Mouse (Mus musculus) cerebellum, adult 11-12 months (tissue): ENCODE results near the gene Tulp2.
"Not testable (repeated sequence)": the region's sequence is repeated elsewhere in the genome, so short reads cannot be mapped to it uniquely, and the experiment has no call there.

Experiments used
- DNase-seq: peaks from one replicate; pipeline ENCODE4 v3.0.0; 2022

Tulp2 gene

DNA sequence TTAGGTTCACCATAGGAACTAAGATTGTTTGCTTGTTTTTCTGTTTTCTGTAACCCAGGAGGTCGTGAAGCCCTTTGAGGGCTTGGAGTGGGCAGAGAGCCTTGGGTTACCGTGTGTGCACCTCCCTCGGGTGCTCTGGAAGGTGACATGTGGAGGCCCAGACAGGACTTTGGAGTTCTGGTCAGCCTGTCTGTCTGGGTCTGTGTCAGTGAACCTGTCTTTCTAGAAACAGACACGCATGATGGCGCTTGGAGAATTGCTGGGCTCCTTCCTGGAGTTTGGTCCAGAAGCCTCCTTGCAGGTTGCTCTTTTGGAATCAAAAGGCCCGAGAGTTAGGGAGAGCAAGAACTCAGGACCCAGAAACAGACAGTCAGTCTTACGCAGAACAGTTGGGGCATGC lies 21.3 kb upstream of the Tulp2 start:
- DNase-seq, result peak; percentile 43

DNA sequence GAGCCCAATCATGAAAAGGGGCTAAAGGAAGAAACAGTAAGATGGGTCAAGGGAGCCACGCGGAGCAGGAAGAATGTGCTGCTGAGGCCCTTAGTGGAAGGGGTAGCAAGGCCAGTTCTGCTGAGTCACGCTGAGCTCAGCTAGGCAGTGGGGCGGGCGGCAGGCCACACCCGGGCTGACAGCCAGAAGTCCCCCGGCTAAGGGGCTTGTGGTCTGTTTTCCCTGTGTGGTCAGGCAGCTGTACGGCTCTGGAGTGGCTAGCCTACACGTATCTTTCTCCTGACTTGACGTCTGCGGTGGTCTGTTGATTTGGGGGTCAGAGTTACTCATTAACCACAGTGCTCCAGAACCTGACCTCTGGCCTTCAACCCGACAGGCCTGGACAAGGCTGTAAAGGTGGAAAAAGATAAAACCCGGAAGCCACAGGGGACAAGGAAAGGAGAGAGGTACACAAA lies 20.8 kb upstream of the Tulp2 start:
- DNase-seq, result peak; percentile 61

- no peak for DNase-seq
Measured at GRCm38 (mm10) chr7:45461326-45461725, 20.4 kb upstream of the Tulp2 start.

DNA sequence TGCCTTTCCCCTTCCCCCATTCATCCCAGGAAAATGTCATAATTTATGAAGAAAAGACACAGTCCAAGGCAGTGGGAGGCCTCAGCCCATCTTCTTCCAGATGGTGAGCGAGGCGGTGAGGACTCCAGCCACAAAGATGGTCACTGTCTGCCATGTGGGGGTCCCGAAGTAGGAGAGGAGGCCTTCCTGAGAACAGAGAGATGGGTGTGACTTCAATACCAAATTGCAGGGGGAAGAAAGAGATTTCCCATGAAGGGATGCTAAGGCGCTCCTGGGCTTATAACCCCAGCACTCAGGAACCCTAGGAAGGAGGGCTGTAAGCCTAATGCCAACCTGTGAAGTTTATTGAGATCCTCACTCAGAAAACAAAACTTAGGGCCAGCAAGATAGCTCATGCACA lies 19.9 kb upstream of the Tulp2 start:
- no peak for DNase-seq

DNA sequence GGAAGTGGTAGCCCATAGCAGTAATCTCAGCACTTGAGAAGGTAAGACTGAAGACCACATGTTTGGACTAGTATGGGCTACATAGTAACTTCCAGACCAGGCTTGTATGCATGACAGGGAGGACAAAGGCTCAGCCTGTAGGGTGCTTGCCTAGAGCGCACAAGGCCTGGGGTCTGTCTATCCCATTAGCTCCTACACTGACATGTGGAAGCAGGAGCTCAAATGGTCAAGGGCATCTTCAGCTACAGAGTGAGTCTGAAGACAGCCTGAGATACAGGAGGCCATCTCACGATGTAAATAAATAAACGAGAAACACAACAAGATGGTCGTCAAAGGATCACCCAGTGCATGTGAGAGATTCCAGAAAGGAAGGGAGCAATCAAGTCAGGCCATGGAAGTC lies 19.4 kb upstream of the Tulp2 start:
- DNase-seq, result no peak

DNA sequence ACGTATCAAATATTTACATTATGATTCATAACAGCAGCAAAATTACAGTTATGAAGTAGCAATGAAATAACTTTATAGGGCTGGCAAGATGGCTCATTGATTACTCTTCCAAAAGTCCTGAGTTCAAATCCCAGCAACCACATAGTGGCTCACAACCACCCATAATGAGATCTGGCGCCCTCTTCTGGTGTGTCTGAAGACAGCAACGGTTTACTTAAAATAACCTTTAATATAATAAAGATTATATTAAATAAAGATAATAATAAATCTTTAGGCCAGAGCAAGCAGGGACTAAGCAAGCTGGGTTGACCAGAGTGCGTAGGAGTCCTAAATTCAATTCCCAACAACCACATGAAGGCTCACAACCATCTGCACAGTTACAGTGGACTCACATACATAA lies 18.8 kb upstream of the Tulp2 start:
- not testable (repeated sequence) for DNase-seq

DNA sequence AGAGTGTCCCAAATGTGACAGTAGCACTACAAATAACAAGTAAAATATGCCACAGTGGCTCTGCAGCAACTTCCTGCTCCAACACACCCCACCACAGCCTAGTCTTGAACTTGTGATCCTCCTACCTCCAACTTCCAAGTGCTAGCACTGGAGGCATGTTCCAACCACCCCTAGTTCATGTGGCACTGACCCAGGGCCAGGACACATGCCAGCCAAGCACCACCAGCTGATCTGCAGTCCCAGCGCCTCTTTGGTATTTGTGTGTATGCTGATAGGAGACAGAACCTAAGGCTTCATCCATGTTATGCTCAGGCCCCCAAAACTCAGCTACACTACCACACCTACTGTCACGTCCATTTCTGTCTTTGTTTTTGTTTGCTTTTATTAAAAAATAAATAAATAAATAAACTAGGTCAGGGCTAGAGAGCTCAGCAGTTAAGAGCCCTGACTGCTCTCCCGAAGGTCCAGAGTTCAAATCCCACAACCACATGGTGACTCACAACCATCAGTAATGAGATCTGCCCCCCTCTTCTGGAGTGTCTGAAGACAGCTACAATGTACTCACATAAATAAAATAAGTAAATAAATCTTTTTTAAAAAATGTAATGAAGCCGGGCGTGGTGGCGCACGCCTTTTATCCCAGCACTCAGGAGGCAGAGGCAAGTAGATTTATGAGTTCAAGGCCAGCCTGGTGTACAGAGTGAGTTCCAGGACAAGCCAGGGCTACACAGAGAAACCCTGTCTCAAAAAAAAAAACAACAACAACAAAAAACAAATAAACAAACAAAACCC lies 17.5 kb upstream of the Tulp2 start:
- DNase-seq, result no peak

DNA sequence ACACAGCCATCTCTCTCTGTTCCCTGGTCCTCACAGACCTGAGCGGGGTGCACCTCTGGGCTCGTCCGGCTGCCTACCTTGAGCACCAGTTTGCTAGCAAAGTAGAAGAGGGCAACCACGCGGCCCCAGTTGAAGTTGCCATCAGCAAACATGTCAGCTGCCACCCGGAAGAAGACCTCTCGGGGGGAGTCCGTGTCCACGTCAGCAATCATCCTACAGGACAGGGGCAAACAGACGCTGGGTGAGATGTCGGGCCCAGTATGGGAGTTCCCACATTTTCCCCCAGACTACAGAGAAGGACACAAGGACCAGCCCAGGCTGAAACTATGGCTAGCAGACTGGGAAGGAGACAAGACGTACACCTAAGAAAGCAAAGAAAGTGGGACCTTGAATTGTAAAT lies 16.6 kb upstream of the Tulp2 start:
- no peak for DNase-seq

DNA sequence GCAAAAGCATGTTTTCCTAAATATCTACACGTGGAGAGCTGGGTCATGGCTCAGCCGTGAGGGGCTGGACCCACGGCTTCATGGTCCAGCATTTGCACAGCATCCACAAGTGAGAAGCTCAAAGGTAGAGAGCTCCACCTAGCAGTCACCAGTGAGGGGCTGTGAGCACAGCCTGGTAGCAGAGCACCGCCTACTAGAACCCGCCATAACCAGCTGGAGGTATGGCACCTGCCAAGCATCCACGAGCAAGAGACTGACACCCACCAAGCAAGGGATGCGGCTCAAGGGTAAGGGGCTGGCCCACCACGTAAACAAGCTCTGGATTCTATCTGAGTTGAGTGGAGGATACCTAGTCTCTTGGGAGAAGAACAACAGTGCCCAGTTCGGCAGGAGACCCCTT lies 16.1 kb upstream of the Tulp2 start:
- DNase-seq, result peak; percentile 64

- peak; percentile 98 for DNase-seq
Measured at GRCm38 (mm10) chr7:45466283-45467089, 15.2 kb upstream of the Tulp2 start, which contains the start of gene Bax. Gene Bax (minus strand): TSS chr7:45466898.

- peak; percentile 54 for DNase-seq
Measured at GRCm38 (mm10) chr7:45467090-45467670, 14.5 kb upstream of the Tulp2 start.

DNA sequence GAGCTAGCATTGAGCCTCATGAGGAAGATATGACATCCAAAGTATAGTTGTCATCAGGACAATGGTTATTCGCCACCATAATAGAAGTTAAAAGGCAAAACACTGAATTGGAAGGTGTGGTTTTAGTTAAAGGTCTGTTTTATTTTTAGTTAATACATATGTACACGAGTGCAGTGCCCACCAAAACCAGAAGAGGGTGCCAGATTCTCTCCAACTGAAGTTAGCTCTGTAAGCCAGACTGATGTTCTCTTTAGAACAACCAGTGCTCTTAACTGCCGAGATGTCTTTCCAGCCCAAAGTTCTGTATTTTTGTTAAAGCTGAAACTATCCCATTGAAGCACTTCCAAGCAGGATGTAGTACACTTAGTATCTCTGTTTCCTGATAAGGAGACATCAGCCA lies 10.8 kb upstream of the Tulp2 start:
- peak; percentile 47 for DNase-seq

GRCm38 (mm10) chr7:45475291-45475969 lies 6.2 kb upstream of the Tulp2 start:
- no peak for DNase-seq

DNA sequence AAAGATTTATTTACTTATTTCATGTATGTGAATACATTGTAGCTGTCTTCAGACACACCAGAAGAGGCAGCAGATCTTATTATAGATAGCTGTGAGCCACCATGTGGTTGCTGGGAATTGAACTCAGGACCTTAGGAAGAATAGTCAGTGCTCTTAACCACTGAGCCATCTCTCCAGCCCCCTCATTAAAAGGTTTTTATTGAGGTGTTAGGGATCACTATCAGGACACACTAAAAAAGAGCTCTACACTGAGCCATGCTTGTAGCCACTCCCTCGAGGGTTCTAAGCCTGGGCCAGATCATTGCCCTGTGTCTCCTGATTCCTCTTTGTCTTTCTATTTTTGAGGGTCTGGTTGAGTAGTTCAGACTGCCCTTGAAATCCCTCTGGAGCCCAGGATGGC lies 5.2 kb upstream of the Tulp2 start:
- DNase-seq, result no peak

- peak; percentile 64 for DNase-seq
Measured at GRCm38 (mm10) chr7:45477003-45477402, 4.7 kb upstream of the Tulp2 start.

DNA sequence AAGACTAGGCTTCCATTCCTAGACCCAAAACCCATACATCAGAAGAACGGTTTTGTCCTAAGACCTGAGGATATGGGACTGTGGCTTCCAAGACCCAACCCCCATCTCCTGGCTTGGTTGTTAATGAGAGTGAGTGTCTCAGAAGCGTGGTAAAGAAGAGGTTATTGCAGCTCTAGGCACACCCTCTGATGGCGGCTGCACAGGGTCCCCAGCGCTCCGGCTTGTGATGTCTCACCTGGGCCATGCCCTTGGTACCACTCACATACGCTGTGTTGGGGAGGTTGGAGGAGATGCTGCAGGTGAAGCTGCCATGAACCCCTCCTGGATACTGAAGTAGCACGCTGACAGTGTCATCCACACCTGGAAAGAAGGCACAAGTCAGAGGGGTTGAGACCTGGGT lies 2.9 kb upstream of the Tulp2 start:
- no peak for DNase-seq

- not testable (repeated sequence) for DNase-seq
Measured at GRCm38 (mm10) chr7:45480310-45480709, 1.4 kb upstream of the Tulp2 start.

DNA sequence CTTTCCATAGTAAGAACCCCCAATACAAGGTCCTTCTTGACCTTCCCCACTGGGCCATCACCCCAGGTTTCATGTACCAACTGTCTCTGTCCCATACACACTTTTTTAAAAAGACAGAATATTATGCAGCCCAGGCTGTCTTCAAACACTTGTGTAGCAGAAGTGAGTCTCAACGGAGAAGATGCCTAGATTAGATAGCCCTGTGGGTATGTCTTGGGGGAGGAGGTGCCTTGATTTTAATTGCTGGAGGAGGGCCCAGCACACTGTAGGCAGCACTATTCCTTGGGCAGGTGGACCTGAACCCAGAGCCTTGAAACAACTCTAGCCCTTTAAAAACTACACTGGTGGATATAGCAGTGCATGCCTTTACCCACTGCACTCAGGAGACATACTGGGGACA lies 489 bp downstream of the Tulp2 start:
- no peak for DNase-seq

GRCm38 (mm10) chr7:45484985-45485384 lies 3.3 kb downstream of the Tulp2 start:
- not testable (repeated sequence) for DNase-seq

GRCm38 (mm10) chr7:45486158-45486557 lies 4.5 kb downstream of the Tulp2 start:
- DNase-seq, result no peak

GRCm38 (mm10) chr7:45486761-45487415 lies 5.2 kb downstream of the Tulp2 start, which contains the start of gene Gm45808:
Gene Gm45808 (minus strand): TSS chr7:45486811.
- peak; percentile 28 for DNase-seq

GRCm38 (mm10) chr7:45487861-45488292 lies 6.2 kb downstream of the Tulp2 start:
- peak; percentile 35 for DNase-seq
